In genomic region chr1:135607019-135607418, GRCm38 (mm10) we compare ENCODE assay signal across 8 mouse cellular contexts. TPM values are rescaled to one million over a fixed set of nuclear protein-coding genes. Genes with fewer than 3 reads are reported as not detected.
DNase-seq lines count a peak whose midpoint lies in the region; ATAC-seq and TF ChIP-seq lines count a peak whose summit lies in the region.

Nav1 (minus strand) TSS chr1:135607295.

- TF ChIP-seq EP300 in heart, postnatal 0 days (IDR thresholded peaks at IDR 0.05; ENCODE audit: low read depth), result no peak

- peaks cover 6% of the 10 kb centered on the region; the same call in 1 of the 2 replicates for H3K4me1 ChIP-seq in kidney, embryonic 15.5 days
- H3K4me1 ChIP-seq in bone marrow, adult 2 months (ENCODE audit: control insufficient read depth, insufficient read depth, low read length), result no peaks in the 10 kb centered on the region
- H3K4me1 ChIP-seq in heart, postnatal 0 days (ENCODE audit: control insufficient read depth, insufficient read depth), result no peaks in the 10 kb centered on the region
- 0 out of 2 replicates have a peak, but pooled peaks cover 3% of the 10 kb centered on the region for H3K4me1 ChIP-seq in limb, embryonic 14.5 days (ENCODE audit: control insufficient read depth, insufficient read depth, low read length)

- no peak for ATAC-seq in kidney, embryonic 15.5 days (replicated peaks; ENCODE audit: low FRiP score)
- ATAC-seq in heart, postnatal 0 days (ENCODE audit: insufficient read depth, low read depth), result no peak
- ATAC-seq in limb, embryonic 14.5 days (ENCODE audit: low FRiP score, low read depth), result no peak
- ATAC-seq in inflammation-experienced regulatory T-cells, adult 6 months, result no peak

- H3K9ac ChIP-seq in kidney, embryonic 15.5 days, result no peak within 1 kb of the TSS
- H3K9ac ChIP-seq in heart, postnatal 0 days (replicated peaks; ENCODE audit: low read depth, low read length), result no peak within 1 kb of the TSS
- H3K9ac ChIP-seq in limb, embryonic 14.5 days (ENCODE audit: low read depth, low read length, severe bottlenecking), result no peak within 1 kb of the TSS

- H3K4me2 ChIP-seq in kidney, embryonic 15.5 days, result no peak within 1 kb of the TSS
- H3K4me2 ChIP-seq in heart, postnatal 0 days (ENCODE audit: low read depth, low read length), result no peak within 1 kb of the TSS
- H3K4me2 ChIP-seq in limb, embryonic 14.5 days (replicated peaks; ENCODE audit: low read depth, low read length, severe bottlenecking), result no peak within 1 kb of the TSS

- WGBS in kidney, embryonic 15.5 days, result 39% methylated on average over 7 of the region's 7 CpGs
- WGBS in bone marrow, adult 2 months, result 73% methylated on average over 7 of the region's 7 CpGs
- 64% methylated on average over 7 of the region's 7 CpGs for WGBS in heart, postnatal 0 days
- WGBS in limb, embryonic 14.5 days, result 33% methylated on average over 6 of the region's 7 CpGs

- no peak for DNase-seq in kidney, postnatal 10 days
- DNase-seq in heart, postnatal 0 days (ENCODE audit: low spot score), result no peak
- DNase-seq in limb, embryonic 14.5 days (ENCODE audit: low spot score), result no peak
- DNase-seq in embryo, embryonic 10 days (ENCODE audit: low spot score), result no peak
- DNase-seq in lung, postnatal 36 days, result no peak

- no peaks in the 10 kb centered on the region for H3K9me3 ChIP-seq in kidney, embryonic 15.5 days (replicated peaks)
- H3K9me3 ChIP-seq in heart, postnatal 0 days (replicated peaks; ENCODE audit: control insufficient read depth, low read length), result no peaks in the 10 kb centered on the region
- H3K9me3 ChIP-seq in limb, embryonic 14.5 days (ENCODE audit: control insufficient read depth, low read length), result no peaks in the 10 kb centered on the region

- no peak for TF ChIP-seq CTCF in bone marrow, adult 2 months (IDR thresholded peaks at IDR 0.05; ENCODE audit: control insufficient read depth, insufficient read depth, low read length)
- TF ChIP-seq CTCF in heart, postnatal 0 days (IDR thresholded peaks at IDR 0.05; ENCODE audit: low read depth), result no peak

- TF ChIP-seq POLR2A in bone marrow, adult 2 months (IDR thresholded peaks at IDR 0.05; ENCODE audit: borderline replicate concordance, control insufficient read depth, low read depth, low read length), result no peak
- no peak for TF ChIP-seq POLR2A in limb, embryonic 14.5 days (IDR thresholded peaks at IDR 0.05; ENCODE audit: borderline replicate concordance, extremely low read depth, insufficient read depth, insufficient read length)

- H3K27ac ChIP-seq in kidney, embryonic 15.5 days, result no peak within 1 kb of the TSS
- no peak within 1 kb of the TSS for H3K27ac ChIP-seq in bone marrow, adult 2 months (ENCODE audit: control insufficient read depth, insufficient read depth, low read depth, low read length, poor library complexity)
- H3K27ac ChIP-seq in heart, postnatal 0 days (ENCODE audit: low read depth), result no peak within 1 kb of the TSS
- H3K27ac ChIP-seq in limb, embryonic 14.5 days (replicated peaks; ENCODE audit: low read depth, low read length), result no peak within 1 kb of the TSS

- no peak within 1 kb of the TSS for H3K4me3 ChIP-seq in kidney, embryonic 15.5 days (replicated peaks)
- no peak within 1 kb of the TSS for H3K4me3 ChIP-seq in bone marrow, adult 2 months (replicated peaks; ENCODE audit: control insufficient read depth, low read depth, low read length)
- H3K4me3 ChIP-seq in heart, postnatal 0 days (ENCODE audit: low read depth, low read length), result no peak within 1 kb of the TSS
- no peak within 1 kb of the TSS for H3K4me3 ChIP-seq in limb, embryonic 14.5 days (replicated peaks; ENCODE audit: low read length)

- no peaks in the 10 kb centered on the region for H3K27me3 ChIP-seq in kidney, embryonic 15.5 days
- no peaks in the 10 kb centered on the region for H3K27me3 ChIP-seq in heart, postnatal 0 days (ENCODE audit: control insufficient read depth, insufficient read depth, low read length)
- no peaks in the 10 kb centered on the region for H3K27me3 ChIP-seq in limb, embryonic 14.5 days (ENCODE audit: control insufficient read depth, insufficient read depth, low read length)

- H3K36me3 ChIP-seq in kidney, embryonic 15.5 days, result 0 out of 2 replicates have a peak, but pooled peaks cover 4% of the 10 kb centered on the region
- 0 out of 2 replicates have a peak, but pooled peaks cover 9% of the 10 kb centered on the region for H3K36me3 ChIP-seq in heart, postnatal 0 days (replicated peaks; ENCODE audit: control insufficient read depth, insufficient read depth, low read length)
- no peaks in the 10 kb centered on the region for H3K36me3 ChIP-seq in limb, embryonic 14.5 days (ENCODE audit: control insufficient read depth, insufficient read depth, low read length)

RNA-seq across cellular contexts. Expression of gene Nav1, which starts in this region (rescaled TPM):
- polyA plus RNA-seq in kidney, embryonic 15.5 days (2015; fragmentation: Nextera tagmentation; extraction: Ambion mirVana), result 16.4 and 16.6 TPM in 2 replicates
- polyA plus RNA-seq in bone marrow, adult 2 months (2011; ENCODE audit: insufficient read depth, insufficient read length, low replicate concordance, missing spikeins), result 10.9 and 22.7 TPM in 2 replicates
- 14.1 and 29.9 TPM in 2 replicates for total RNA-seq in heart, postnatal 0 days (2014; rRNA removed; ENCODE audit: low replicate concordance)
- polyA plus RNA-seq in heart, postnatal 0 days (2015; fragmentation: Nextera tagmentation; extraction: Ambion mirVana), result 9.2 and 10.3 TPM in 2 replicates
- 26.8 and 31.8 TPM in 2 replicates for polyA plus RNA-seq in limb, embryonic 14.5 days (2012; rRNA removed)
- 14.4 and 17.3 TPM in 2 replicates for polyA plus RNA-seq in limb, embryonic 14.5 days (2014; fragmentation: Nextera tagmentation; extraction: Ambion mirVana)
- polyA plus RNA-seq in inflammation-experienced regulatory T-cells, adult 6 months (2017; shearing (Covaris generic)), result 1 to 10 TPM in 1 of 3 experiments, under 1 TPM in 2; 0.34 to 1.7 (median 0.43) TPM
